Mouse (Mus musculus) CH12.LX (cell line): ENCODE data around the gene Clcn1. TPM values are rescaled to one million over a fixed set of nuclear protein-coding genes. Genes with fewer than 3 reads are reported as not detected.

ENCODE experiments used
- DNase-seq: peaks from one replicate; pipeline ENCODE4 v3.0.0-alpha.2; 2013; ENCODE audit errors: extremely low read depth
- H3K27ac ChIP-seq: 2 replicates; pipeline ENCODE4 v1.5.1; 2012; ENCODE audit warnings: low read depth, mild to moderate bottlenecking, control low read depth, moderate library complexity; ENCODE audit not compliant: insufficient read depth
- H3K27me3 ChIP-seq: replicated peaks from 2 replicates; pipeline ENCODE3; 2012; ENCODE audit warnings: inconsistent platforms
- H3K36me3 ChIP-seq, 2 experiments: replicated peaks in 1 of 2; 2 replicates each; pipeline versions ENCODE3 to v1.6.1; 2012; ENCODE audit warnings: inconsistent platforms in 1 of 2, low read length in 1 of 2, mild to moderate bottlenecking in 1 of 2, mixed read lengths in 1 of 2, moderate library complexity in 1 of 2; ENCODE audit not compliant: control insufficient read depth in 1 of 2, insufficient read depth in 1 of 2
- H3K4me1 ChIP-seq, 2 experiments: 2 replicates each; pipeline ENCODE4 v1.6.1; 2012; ENCODE audit warnings: inconsistent platforms in 1 of 2, moderate library complexity in 1 of 2; ENCODE audit not compliant: insufficient read depth in 2 of 2, control insufficient read depth in 1 of 2
- H3K4me2 ChIP-seq: 2 replicates; pipeline ENCODE4 v1.6.1; 2012; ENCODE audit warnings: low read depth, mild to moderate bottlenecking, control low read depth; ENCODE audit not compliant: poor library complexity, insufficient read depth, severe bottlenecking
- H3K4me3 ChIP-seq, 3 experiments: fragments of 150-350 bp in 1 of 3; sonication (generic) in 1 of 3; replicated peaks in 1 of 3; 2 replicates each; pipeline versions ENCODE3 to v1.5.1; 2011 to 2012; ENCODE audit warnings: low read depth in 2 of 3, low read length in 2 of 3, mild to moderate bottlenecking in 2 of 3, moderate library complexity in 2 of 3, control low read depth in 1 of 3, improper control_type of control experiment in 1 of 3, inconsistent platforms in 1 of 3, mixed read lengths in 1 of 3; ENCODE audit not compliant: poor library complexity in 1 of 3
- H3K79me2 ChIP-seq: replicated peaks from 2 replicates; pipeline ENCODE4 v1.6.1; 2012; ENCODE audit warnings: mild to moderate bottlenecking, moderate library complexity; ENCODE audit not compliant: control insufficient read depth, poor library complexity, insufficient read depth, severe bottlenecking; ENCODE audit errors: extremely low read depth
- H3K9ac ChIP-seq: 2 replicates; pipeline ENCODE4 v1.6.1; 2012; ENCODE audit warnings: low read depth, mild to moderate bottlenecking, control low read depth, moderate library complexity; ENCODE audit not compliant: insufficient read depth
- H3K9me3 ChIP-seq: replicated peaks from 2 replicates; pipeline ENCODE3; 2012; ENCODE audit warnings: low read length, inconsistent platforms, mixed read lengths
- CHD1 ChIP-seq: IDR thresholded peaks from 2 replicates; pipeline ENCODE4 v1.6.1; 2012; ENCODE audit warnings: low read depth, low read length, improper control_type of control experiment, inconsistent platforms
- CHD2 ChIP-seq: IDR thresholded peaks from 2 replicates; pipeline ENCODE4 v1.6.1; 2011; ENCODE audit warnings: low read length, improper control_type of control experiment
- E2F4 ChIP-seq: IDR thresholded peaks from 2 replicates; pipeline ENCODE4 v1.6.1; 2011; ENCODE audit warnings: low read depth, low read length, improper control_type of control experiment; ENCODE audit not compliant: insufficient replicate concordance
- ETS1 ChIP-seq: conservative IDR thresholded peaks from 2 replicates; pipeline ENCODE4 v1.6.1; 2012; ENCODE audit warnings: low read depth, mild to moderate bottlenecking, inconsistent platforms, low read length, improper control_type of control experiment, moderate library complexity
- GABPA ChIP-seq: IDR thresholded peaks from 2 replicates; pipeline ENCODE4 v1.6.1; 2012; ENCODE audit warnings: low read depth, low read length, improper control_type of control experiment, inconsistent platforms; ENCODE audit not compliant: insufficient replicate concordance
- HCFC1 ChIP-seq: IDR thresholded peaks from 2 replicates; pipeline ENCODE4 v1.6.1; 2012; ENCODE audit warnings: low read depth, mild to moderate bottlenecking, inconsistent platforms, low read length, improper control_type of control experiment
- JUND ChIP-seq: conservative IDR thresholded peaks from 2 replicates; pipeline ENCODE4 v1.6.1; 2011; ENCODE audit warnings: low read depth, low read length, improper control_type of control experiment
- MAZ ChIP-seq: IDR thresholded peaks from 2 replicates; pipeline ENCODE4 v1.6.1; 2012; ENCODE audit warnings: low read depth, mild to moderate bottlenecking, inconsistent platforms, low read length, improper control_type of control experiment, moderate library complexity
- MXI1 ChIP-seq: IDR thresholded peaks from 2 replicates; pipeline ENCODE4 v1.6.1; 2011; ENCODE audit warnings: mild to moderate bottlenecking, low read depth, low read length, improper control_type of control experiment
- MYC ChIP-seq: IDR thresholded peaks from 2 replicates; pipeline ENCODE4 v1.6.1; 2011; ENCODE audit warnings: low read depth, mild to moderate bottlenecking, improper control_type of control experiment, low read length
- PAX5 ChIP-seq: IDR thresholded peaks from 2 replicates; pipeline ENCODE4 v1.6.1; 2012; ENCODE audit warnings: low read length, inconsistent platforms, mixed read lengths
- RCOR1 ChIP-seq: conservative IDR thresholded peaks from 2 replicates; pipeline ENCODE4 v1.6.1; 2012; ENCODE audit warnings: low read depth, mild to moderate bottlenecking, inconsistent platforms, low read length, improper control_type of control experiment
- SMC3 ChIP-seq: IDR thresholded peaks from 2 replicates; pipeline ENCODE4 v1.6.1; 2011; ENCODE audit warnings: low read depth, low read length, improper control_type of control experiment
- USF2 ChIP-seq: conservative IDR thresholded peaks from 2 replicates; pipeline ENCODE4 v1.6.1; 2011; ENCODE audit warnings: low read depth, low read length, improper control_type of control experiment
- ZKSCAN1 ChIP-seq: IDR thresholded peaks from 2 replicates; pipeline ENCODE4 v1.6.1; 2012; ENCODE audit warnings: low read depth, inconsistent platforms, low read length, improper control_type of control experiment, borderline replicate concordance
- ZMIZ1 ChIP-seq: IDR thresholded peaks from 2 replicates; pipeline ENCODE4 v1.6.1; 2012; ENCODE audit warnings: low read depth, mild to moderate bottlenecking, inconsistent platforms, low read length, improper control_type of control experiment
- ZNF384 ChIP-seq: IDR thresholded peaks from 2 replicates; pipeline ENCODE4 v1.6.1; 2012; ENCODE audit warnings: low read depth, low read length, improper control_type of control experiment, inconsistent platforms
- dilution Hi-C: fragments of 300-500 bp; cut with MboI; formaldehyde crosslinking; loops from 2 replicates; pipeline ENCODE4 v1.14.3; 2020; ENCODE audit warnings: low sequenced_read_pairs; ENCODE audit not compliant: extremely low pct_unique_long_range_greater_than_20kb, extremely low pct_ligation_motif_present
- in situ Hi-C: fragments of 300-500 bp; cut with MboI; formaldehyde crosslinking; loops from 3 replicates; pipeline ENCODE4 v1.14.3; 2019; ENCODE audit warnings: low sequenced_read_pairs, low pct_ligation_motif_present, low pct_unique_long_range_greater_than_20kb, mixed read lengths
- polyA plus RNA-seq: library from polyadenylated mRNA; unstranded; fragments of >175 nt; gene quantifications from 2 replicates; pipeline ENCODE4 v1.2.1, GENCODE M21; 2012; ENCODE audit warnings: low read depth; ENCODE audit not compliant: insufficient read length
- total RNA-seq, 2 experiments: library from RNA; depleted of rRNA; stranded (reverse); fragments of 300-350 nt in 1 of 2; fragments of >200 nt in 1 of 2; gene quantifications; 2 replicates each; pipeline ENCODE4 v1.2.3; 2012 to 2014

The Clcn1 gene
- total and polyA plus RNA-seq, 3 experiments = 0.04 to 0.50 (median 0.08) TPM

DNA sequence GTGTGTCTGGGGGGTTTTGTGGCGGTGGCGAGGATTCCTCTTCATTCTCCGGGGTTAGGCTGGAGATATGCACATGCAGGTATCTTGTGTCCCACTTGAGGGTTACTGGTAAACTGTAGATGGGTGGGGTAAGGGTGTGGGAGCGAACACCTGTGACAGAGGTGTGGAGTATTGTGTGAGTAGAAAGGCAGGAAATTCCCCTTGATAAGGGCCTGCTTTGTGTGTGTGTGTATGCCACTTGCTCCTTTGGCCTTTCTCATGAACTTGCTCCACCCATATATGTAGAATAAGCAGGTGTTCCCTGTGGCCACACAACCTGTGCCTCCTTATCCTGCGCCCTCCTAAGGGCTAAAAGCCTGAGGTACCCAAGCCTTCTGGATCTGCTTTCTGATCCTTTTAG, 70.4 kb downstream of the Clcn1 start:
- no peak for DNase-seq
- H3K9me3 ChIP-seq = no peaks in the 10 kb centered on the region
- H3K79me2 ChIP-seq = no peaks in the 10 kb centered on the region
- no peaks in the 10 kb centered on the region for H3K27me3 ChIP-seq
- dilution Hi-C loops = no loop called here
- TF ChIP-seq SMC3 = no peak
- TF ChIP-seq, all 38 proteins: peak for 0
- no peak overlapping the region for H3K27ac ChIP-seq
- in situ Hi-C loops = no loop called here
- no peaks in the 10 kb centered on the region for H3K4me1 ChIP-seq
- no peak overlapping the region for H3K4me2 ChIP-seq
- H3K9ac ChIP-seq = no peak overlapping the region
- peaks cover 6 to 44% of the 10 kb centered on the region in 2 experiments for H3K36me3 ChIP-seq
- H3K4me3 ChIP-seq = no peak overlapping the region

DNA sequence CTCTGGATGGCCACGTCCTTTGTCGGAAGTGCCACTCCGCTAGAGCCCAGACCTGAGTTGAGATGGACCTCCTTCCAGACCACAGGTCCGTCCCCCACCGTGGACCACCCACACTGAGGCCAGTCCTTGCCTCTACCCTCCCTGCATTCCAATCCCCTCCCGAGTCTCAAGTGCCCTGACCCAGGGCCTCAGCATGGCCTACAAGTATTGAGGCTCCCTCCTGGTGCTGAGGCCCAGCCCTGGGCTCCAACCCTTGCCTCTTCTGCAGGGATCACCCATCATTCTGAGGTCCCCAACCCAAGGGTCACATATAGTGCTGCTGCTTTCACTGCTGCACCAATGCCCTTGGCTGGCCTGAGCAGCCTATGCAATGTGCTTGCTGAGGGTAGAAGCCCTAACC, 71.4 kb downstream of the Clcn1 start:
- Histone ChIP-seq H3K27me3 (no peaks in the 10 kb centered on the region), H3K27ac (no peak overlapping the region), H3K9ac (no peak overlapping the region), H3K4me1 (no peaks in the 10 kb centered on the region), H3K79me2 (no peaks in the 10 kb centered on the region), H3K4me3 (no peak overlapping the region), H3K36me3 (peaks cover 6 to 44% of the 10 kb centered on the region in 2 experiments), H3K4me2 (no peak overlapping the region), H3K9me3 (no peaks in the 10 kb centered on the region)
- DNase-seq = no peak
- in situ Hi-C loops = no loop called here
- TF ChIP-seq HCFC1 = no peak
- TF ChIP-seq ZMIZ1 = no peak
- no peak for TF ChIP-seq RCOR1
- TF ChIP-seq PAX5 = no peak
- no peak for TF ChIP-seq MXI1
- no peak for TF ChIP-seq MAZ
- no peak for TF ChIP-seq USF2
- TF ChIP-seq ZKSCAN1 = no peak
- TF ChIP-seq ZNF384 = no peak
- TF ChIP-seq E2F4 = no peak
- no peak for TF ChIP-seq MYC
- TF ChIP-seq JUND = no peak
- no peak for TF ChIP-seq GABPA
- dilution Hi-C loops = no loop called here

DNA sequence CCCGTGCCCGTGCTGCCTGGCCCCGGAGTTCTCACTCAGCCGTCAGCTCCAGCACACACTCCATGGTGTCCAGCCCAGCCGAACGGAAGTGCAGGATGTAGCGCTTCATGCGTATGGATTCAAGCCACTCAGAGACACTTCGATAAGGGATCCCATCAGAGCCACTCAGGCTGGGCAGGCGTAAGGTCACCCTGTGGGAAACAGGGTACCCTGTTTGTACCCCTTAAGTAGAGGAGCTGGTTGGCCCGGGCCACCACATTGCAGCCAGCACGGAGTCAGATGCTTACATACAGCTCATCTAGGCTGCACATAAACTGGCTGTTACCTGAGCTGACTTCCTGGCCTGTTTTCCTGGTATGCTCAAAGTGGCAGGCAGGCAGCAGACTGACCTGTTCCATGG, 72.4 kb downstream of the Clcn1 start:
- Histone ChIP-seq H3K9ac (no peak overlapping the region), H3K4me3 (no peak overlapping the region), H3K27me3 (no peaks in the 10 kb centered on the region), H3K4me2 (no peak overlapping the region), H3K9me3 (no peaks in the 10 kb centered on the region), H3K79me2 (no peaks in the 10 kb centered on the region), H3K4me1 (no peaks in the 10 kb centered on the region), H3K36me3 (peaks cover 6 to 44% of the 10 kb centered on the region in 2 experiments), H3K27ac (no peak overlapping the region)
- dilution Hi-C loops = no loop called here
- no peak for TF ChIP-seq ZMIZ1
- TF ChIP-seq ETS1 = no peak
- no peak for TF ChIP-seq CHD1
- TF ChIP-seq CHD2 = no peak
- TF ChIP-seq MYC = no peak
- in situ Hi-C loops = no loop called here
- DNase-seq = no peak
